Mouse (Mus musculus) neutrophil, adult 5-6 weeks (primary cell): Measurements from ENCODE around the gene Trem2. TPM values are rescaled to one million over a fixed set of nuclear protein-coding genes. Genes with fewer than 3 reads are reported as not detected.
A peak's percentile ranks its signal among the peaks of the same experiment; 100 is the strongest.

Source experiments
- ATAC-seq: fragments of 151-379, 151-347 bp; 2 replicates; pipeline ENCODE4 v1.8.0; 2017; ENCODE audit warnings: mild to moderate bottlenecking, moderate TSS enrichment; ENCODE audit not compliant: insufficient number of reproducible peaks, poor library complexity, low FRiP score, severe bottlenecking; ENCODE audit errors: extremely low read depth
- total RNA-seq: library from RNA; stranded (forward); fragments of 200-1000 nt; gene quantifications from 2 replicates; pipeline ENCODE4 v1.2.3, GENCODE M21; 2017

Gene Trem2
- 2.6 and 3.7 TPM in 2 replicates for total RNA-seq

- ATAC-seq, result no peak
Observed at GRCm38 (mm10) chr17:48346231-48346630, at the start of gene Trem2. Gene Trem2, plus strand, starts transcription at chr17:48346401.

DNA sequence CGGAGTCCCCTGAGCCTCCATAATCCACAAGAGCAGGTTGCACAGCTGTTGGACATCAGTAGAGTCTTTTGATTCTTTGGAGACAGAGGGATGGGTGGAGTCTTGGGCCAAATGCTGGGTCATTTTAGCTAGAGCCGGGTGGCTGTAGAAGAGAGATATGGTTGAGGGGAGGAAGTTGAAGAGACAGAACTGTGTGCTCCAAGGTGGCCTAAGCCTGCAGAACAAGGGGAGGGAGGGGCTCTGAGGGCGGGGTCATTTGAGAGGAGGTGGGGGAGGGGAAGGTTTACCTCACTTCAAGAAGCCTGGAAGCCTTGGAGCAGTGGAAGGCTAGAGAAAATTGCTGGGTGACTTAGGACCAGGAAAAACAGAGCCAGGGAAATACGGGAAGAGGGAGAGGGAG is 47.0 kb upstream of the Trem2 start, which contains the start of gene Treml2:
Gene Treml2, plus strand, starts transcription at position 296 of the 400 bp plus-strand sequence.
- ATAC-seq, result peak; percentile 26; the same call in 1 of the 2 replicates

- ATAC-seq, result peak; percentile 17
Observed at GRCm38 (mm10) chr17:48299756-48300155, 46.4 kb upstream of the Trem2 start.

DNA sequence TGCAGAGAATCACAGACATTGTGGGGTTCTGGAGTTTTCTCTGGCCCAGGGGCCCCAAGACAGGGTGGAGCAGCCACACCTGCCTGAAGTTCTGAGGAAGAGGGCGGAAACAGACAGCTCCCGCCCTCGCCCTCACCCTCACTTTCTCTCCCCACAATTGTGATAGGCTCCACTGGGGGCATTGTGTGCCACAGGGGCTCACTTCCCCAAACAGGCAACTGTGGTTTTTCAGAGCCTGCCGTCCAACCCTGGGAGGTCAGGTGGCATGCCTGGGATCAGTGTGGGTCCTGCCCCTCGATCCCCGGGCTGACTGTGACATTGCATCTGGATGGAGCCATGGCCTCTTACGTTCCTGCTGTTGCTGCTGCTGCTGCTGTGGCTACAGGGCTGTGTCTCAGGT is 46.0 kb upstream of the Trem2 start:
- peak; percentile 85 for ATAC-seq

GRCm38 (mm10) chr17:48300861-48301260 is 45.3 kb upstream of the Trem2 start:
- peak; percentile 36; the same call in 1 of the 2 replicates for ATAC-seq

DNA sequence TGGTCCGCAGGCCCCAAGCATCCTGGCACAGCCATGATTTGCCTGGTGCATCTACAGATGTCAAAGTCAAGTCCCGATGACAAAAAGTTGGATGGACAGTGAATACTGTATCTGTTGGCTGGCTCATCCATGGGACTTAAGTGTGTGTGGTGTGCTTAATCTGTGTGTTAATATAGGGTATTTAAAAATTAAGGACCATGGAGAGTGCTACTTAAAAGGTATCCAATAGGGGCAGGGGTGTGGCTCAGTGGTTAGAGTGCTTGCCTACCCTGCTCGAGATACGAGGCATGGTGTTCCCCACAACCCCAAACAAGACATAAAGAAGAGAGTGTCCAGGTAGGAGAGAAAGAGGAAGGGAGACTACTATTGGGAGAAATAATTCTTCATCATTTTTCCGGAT is 44.4 kb upstream of the Trem2 start:
- ATAC-seq, result no peak

GRCm38 (mm10) chr17:48312124-48312523 is 34.1 kb upstream of the Trem2 start:
- no peak for ATAC-seq

DNA sequence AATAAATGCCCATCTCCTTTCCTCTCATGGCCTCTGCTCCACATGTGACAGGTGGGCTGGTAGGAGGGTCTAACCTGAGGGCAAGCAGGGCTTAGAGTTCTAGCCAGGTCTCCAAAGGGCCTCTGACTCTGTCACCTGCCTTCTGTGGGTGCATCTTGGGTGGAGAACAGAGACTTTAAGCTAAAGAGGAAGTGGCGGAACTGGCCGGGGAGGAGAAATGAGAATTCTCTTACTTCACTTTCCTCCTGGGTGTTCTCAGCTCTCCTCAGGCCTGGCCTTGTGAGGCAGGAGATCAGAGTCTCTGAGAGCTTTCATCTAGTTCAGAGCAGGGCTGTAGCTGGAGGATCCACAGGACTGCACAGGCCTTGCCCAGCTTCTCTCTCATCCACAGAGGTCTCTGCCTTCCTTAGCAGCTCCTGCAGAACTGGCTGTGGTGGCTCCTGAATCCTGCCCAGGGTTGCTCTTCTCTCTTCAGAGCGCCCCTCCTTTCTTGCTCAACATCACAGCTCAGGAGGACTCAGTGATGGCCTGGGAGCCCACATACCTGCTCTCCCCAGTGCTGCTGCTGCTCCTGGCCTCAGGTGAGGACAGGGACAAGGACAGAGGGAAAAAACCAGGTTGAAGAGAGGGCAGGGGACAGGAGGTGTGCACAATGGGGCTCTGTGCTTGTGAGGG is 30.2 kb upstream of the Trem2 start, which contains the start of gene B430306N03Rik:
Gene B430306N03Rik, plus strand, starts transcription at position 237 of the 675 bp plus-strand sequence.
- ATAC-seq, result peak; percentile 66

DNA sequence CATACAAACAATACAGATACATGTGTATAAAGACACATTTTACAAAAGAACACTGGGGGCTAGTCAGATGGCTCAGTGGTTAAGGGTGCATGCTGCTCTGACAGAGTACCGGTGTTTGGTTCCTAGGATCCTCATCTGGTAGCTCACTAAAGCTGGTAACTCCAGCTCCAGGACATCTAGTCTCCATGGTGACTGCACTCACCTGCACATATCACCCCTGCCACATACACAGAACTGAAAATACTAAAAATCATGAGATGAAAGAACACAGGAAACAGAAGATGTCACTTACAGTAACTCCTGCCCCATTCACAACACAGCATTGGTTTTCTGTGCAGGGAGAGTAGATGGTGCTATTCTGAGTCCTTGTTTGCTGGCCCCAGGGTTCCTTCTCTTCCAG is 27.5 kb upstream of the Trem2 start:
- ATAC-seq, result no peak

- no peak for ATAC-seq
Observed at GRCm38 (mm10) chr17:48321279-48321678, 24.9 kb upstream of the Trem2 start.

DNA sequence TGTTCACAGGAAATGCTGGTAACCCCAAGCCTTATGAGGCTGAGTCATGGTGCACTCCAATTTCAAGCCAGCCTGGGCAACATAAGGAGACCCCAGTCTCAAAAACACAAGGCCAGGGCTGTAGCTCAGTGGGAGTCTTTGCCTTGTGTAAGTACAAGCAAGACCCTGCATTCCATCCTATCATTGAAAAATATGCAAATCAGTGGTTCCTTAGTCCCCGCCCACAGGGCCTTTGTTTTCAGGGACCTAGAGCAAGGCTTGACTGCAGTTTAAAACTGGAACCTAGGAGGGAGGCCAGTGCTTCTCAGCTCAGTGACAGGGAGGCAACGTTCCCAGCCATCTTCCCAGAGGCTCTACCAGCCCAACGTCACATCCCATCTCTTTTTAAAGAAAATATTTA is 23.0 kb upstream of the Trem2 start:
- no peak for ATAC-seq

GRCm38 (mm10) chr17:48324258-48324657 is 21.9 kb upstream of the Trem2 start:
- ATAC-seq, result peak; percentile 81

DNA sequence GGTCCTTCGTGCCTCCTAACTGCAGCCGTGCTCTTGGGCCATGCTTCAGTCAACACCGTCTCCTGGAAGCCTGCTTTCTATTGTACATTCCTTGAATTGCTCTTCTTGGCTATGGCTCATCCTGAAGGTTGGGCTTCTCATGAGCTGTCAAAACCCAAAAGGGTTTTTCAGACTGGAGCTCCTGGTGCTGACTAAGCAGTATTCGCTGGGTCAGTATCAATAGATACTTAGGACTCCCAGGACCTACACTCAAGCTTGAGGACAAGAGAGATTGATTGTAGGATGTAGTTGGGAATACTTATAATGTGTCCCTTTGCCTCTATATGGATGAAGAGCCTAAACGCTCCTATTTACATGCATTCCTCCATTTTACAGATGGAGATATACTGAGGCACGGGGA is 21.1 kb upstream of the Trem2 start:
- no peak for ATAC-seq

GRCm38 (mm10) chr17:48325638-48326037 is 20.6 kb upstream of the Trem2 start:
- ATAC-seq, result no peak

- no peak for ATAC-seq
Observed at GRCm38 (mm10) chr17:48326656-48327055, 19.5 kb upstream of the Trem2 start.

- no peak for ATAC-seq
Observed at GRCm38 (mm10) chr17:48332524-48332923, 13.7 kb upstream of the Trem2 start.

DNA sequence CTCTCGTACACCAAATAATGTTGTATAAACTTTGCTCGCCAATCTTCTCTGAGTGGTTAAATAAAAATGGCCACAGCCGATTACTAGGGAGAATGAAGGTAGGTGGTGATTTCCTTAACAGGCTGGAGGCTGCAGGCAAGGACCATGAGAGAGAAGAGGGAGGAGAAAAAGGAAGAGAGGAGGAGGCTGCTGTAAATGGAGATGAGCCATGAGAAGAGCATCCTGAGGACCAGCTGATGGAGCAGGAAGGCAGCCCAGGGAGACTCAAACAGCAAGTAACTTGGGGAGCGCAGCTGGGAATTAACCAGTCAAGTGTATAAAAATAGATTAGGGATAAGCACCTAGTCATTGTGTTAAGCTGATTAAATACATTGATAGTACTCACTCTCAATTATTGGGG is 12.0 kb upstream of the Trem2 start:
- no peak for ATAC-seq

DNA sequence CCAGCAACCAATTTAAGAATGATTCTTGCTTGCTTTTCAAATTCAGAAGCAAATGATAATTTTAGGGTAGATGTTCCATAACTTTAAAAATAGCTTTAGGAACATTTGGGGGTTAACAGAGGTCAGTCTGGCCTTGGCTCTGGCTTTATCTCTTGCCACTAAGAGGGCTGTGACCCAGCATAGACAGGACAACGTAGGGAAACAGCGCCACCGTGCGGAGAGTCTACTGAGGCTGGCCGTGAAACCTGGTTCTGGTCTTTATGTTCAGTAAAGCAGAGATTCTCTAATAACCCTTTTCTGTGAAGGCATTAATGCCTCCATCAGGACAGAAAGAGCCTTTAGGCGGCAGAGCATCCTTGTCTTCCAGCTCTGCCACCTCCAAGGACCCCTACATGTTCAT is 9.3 kb upstream of the Trem2 start:
- peak; percentile 93 for ATAC-seq

DNA sequence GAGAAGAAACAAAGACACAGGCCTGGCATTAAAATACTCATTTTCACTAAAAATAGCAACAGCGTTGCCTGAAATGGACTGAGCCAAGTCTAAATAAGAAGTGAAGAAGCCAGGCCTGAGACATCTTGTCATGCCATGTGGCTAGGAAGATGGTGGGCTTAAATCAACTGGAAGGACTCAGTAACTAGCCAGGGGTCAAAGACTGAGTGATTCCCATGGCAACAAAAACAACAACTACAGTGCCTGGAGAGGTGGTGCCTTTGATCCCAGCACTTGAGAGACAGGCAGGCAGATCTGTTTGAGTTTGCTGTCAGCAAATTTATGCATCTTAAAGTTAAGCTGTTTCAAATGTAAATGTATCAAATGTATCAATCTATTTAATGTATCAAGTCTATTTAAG is 5.9 kb upstream of the Trem2 start:
- no peak for ATAC-seq

- ATAC-seq, result no peak
Observed at GRCm38 (mm10) chr17:48341947-48342346, 4.3 kb upstream of the Trem2 start.

DNA sequence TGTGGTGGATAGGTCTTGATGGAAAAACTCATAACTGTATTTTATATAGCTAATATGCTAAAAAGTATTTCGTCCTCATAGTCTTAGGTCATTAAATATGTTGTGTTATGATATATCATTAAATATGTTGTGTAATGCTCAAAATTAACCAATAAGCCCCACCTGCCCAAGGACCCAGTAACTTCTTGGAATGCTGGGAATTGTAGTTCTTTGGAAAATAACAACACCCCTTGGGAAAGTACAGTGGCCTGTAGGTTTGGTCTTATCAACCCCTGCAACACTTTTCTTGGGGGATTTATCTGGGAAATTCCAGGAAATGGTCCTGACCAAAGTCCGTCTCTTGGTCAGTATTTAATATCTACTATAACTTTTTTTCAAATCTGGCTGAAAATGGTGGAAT is 3.1 kb upstream of the Trem2 start:
- no peak for ATAC-seq
